Mouse (Mus musculus) G1E (cell line): ENCODE data around the gene Wfikkn1.

ENCODE experiments used
- CTCF ChIP-seq: IDR thresholded peaks from 2 replicates; pipeline ENCODE4 v1.5.1; 2012; ENCODE audit warnings: low read depth, low read length, inconsistent platforms, mixed read lengths
- GATA1 ChIP-seq: IDR thresholded peaks from 2 replicates; pipeline ENCODE4 v1.6.1; 2012; ENCODE audit warnings: borderline replicate concordance, low read length, inconsistent platforms, mixed read lengths

DNA sequence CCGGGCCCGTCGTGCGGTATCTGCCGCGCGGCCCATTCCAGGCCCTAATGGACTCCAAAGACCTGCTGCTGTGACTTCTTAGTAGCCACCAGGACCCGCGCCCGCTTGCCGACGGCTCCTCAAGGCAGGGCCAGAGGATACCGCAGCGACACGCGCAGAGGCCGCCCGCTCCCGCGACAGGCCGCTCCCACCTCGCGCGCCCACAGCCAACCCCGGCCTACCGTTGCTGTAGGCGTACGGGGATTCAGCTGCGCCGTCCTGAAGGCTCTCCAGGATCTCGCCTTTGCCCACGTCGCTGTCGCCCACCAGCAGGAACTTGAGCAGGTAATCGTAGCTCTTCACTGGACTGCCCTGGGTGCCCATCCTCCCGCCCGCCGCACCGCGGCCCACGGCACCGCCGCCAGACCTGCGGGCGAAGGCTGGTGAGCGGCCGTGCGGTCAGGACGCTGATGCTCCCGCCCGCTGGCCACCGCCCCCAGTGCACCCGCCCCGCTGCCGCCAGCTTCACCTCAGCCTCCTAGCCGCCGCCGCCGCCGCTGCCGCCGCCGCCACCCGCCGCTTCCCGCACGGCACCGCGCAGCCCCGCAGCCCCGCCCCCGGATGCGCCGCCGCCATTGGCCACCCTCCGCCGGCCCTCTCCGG, 38.6 kb upstream of the Wfikkn1 start, which contains the start of gene Rab40c:
- TF ChIP-seq CTCF = no peak
- no peak for TF ChIP-seq GATA1
